Mouse (Mus musculus): ENCODE measurements around the gene Mrpl18.
"Not testable (repeated sequence)": the region's sequence is repeated elsewhere in the genome, so short reads cannot be mapped to it uniquely, and the experiment has no call there.

- not testable (repeated sequence) for TF ChIP-seq POLR2A (IDR thresholded peaks at IDR 0.05; ENCODE audit: extremely low read depth, insufficient read depth, low read length); CTCF (IDR thresholded peaks at IDR 0.05; ENCODE audit: low read depth, low read length)
Measured at GRCm38 (mm10) chr17:12939377-12940148, 23.4 kb upstream of the Mrpl18 start.
